Mouse (Mus musculus) heart, adult 11 months (tissue): Measurements from ENCODE around the gene Gpr27.

Source experiments
- DNase-seq: peaks from one replicate; pipeline ENCODE4 v3.0.0; 2022

Gpr27 gene

DNA sequence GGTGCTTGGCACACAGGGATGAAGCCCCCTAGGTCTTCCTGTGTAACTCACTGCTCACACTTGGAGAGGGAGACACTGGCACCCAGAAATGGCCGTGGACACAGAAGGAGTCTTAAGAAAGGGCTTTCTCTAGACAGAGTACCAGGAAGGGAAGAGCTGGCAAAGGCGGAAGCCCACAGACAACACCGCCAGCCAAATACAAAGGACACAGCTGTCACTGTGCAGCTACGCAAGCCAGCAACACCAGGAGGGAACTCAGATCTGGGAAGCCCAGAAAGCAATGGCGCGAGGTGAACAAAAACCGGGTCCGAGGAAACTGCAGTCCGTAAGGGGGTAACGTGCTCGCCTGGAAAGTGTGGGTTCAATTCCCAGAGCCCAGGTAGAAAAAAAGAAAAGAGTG, 14.4 kb upstream of the Gpr27 start:
- no peak for DNase-seq

DNA sequence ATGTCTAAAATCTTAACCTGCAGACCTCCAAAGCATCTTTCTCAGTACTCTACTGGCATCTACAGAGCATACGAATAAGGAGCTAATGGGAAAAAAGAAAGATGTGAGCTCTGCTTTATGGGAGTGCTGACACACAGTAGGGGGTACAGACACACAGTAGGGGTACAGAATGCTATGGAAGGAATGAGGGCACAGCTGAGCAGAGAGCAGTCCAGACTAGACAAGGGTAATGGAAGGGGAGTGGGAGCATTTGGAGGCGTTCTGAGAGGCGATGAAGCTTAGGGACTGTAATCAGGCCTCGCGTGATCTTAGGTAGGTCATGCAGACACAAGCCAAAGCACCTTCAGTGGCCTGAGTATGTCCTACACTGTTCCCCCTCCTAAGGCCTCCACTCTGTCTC, 8.5 kb upstream of the Gpr27 start:
- peak; percentile 61 for DNase-seq

DNA sequence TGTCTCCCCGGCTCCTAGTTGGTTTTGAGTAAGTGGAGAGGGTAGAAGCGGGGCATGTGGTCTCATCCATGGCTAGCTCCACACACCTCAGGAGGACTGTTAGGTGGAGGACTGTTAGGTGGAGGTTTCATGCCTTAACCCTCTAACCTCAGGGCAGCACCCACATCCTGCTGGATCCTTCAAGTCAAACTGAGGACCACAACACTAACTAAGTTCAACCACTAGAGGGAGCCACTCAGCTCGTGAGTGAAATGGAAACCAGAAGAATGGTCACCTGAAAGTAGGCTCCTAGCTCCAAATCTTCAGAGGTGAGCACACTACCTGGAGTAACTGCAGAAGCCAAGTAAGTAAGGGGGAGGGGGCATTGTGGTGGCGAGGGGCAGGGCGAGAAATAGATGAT, 7.6 kb upstream of the Gpr27 start:
- peak; percentile 63 for DNase-seq

DNA sequence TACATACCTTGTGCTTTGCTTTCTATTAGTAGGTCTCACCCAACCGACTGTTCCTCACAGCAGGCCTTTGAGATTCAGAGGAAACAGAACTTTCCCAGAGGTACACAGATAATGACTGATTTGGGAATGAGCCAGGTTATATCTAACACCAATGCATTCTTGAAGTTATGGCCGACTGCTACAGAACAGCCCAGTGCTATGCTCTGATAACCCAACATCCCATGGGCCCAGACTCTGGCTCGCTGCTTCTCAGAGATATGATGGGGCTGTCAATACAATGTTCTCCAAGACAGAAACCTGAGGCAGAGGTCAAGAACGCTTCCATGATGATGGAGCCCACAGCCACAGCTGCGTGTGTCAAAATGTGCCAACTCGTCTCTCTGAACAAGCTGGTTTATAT, 4.0 kb upstream of the Gpr27 start:
- DNase-seq, result peak; percentile 63

DNA sequence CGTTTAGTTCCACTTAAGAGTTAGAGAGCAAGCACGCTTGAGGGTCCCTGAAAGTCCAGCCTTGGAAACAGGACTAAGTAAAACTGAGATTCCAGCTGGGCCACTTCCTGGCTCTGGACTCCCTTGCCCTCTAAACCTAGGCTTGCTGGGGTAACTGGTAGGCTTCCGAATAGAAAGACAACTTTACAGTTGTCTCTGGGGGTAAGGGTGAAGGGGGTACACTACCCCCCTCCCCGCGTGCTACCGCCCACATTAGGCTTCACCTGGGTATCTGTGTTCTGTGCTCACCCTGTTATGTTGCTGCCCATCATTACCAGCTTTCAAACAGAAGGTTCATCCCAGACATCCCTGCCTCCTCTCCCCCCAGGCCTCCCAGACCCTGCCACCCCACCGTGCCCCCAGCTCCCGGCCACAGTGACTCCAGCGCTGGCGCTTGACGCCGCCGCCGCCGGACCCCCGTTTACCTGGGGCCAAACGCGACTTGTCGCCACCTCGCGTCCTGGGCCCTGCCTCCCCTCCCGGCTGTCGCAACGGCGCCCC, 743 bp upstream of the Gpr27 start:
- DNase-seq, result peak; percentile 86

DNA sequence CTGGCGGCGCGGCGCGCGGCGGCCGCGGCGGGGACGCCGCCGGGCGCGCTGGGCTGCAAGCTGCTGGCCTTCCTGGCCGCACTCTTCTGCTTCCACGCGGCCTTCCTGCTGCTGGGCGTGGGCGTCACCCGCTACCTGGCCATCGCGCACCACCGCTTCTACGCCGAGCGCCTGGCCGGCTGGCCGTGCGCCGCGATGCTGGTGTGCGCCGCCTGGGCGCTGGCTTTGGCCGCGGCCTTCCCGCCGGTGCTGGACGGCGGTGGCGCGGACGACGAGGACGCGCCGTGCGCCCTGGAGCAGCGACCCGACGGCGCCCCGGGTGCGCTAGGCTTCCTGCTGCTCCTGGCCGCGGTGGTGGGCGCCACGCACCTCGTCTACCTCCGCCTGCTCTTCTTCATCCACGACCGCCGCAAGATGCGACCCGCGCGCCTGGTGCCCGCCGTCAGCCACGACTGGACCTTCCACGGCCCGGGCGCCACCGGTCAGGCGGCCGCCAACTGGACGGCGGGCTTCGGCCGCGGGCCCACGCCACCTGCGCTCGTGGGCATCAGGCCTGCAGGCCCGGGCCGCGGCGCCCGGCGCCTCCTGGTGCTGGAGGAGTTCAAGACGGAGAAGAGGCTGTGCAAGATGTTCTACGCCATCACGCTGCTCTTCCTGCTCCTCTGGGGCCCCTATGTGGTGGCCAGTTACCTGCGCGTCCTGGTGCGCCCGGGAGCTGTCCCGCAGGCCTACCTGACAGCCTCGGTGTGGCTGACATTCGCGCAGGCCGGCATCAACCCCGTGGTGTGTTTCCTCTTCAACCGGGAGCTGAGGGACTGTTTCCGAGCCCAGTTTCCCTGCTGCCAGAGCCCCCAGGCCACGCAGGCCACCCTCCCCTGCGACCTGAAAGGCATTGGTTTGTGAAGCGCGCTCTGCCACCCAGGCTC, 700 bp downstream of the Gpr27 start:
- DNase-seq, result peak; percentile 71

DNA sequence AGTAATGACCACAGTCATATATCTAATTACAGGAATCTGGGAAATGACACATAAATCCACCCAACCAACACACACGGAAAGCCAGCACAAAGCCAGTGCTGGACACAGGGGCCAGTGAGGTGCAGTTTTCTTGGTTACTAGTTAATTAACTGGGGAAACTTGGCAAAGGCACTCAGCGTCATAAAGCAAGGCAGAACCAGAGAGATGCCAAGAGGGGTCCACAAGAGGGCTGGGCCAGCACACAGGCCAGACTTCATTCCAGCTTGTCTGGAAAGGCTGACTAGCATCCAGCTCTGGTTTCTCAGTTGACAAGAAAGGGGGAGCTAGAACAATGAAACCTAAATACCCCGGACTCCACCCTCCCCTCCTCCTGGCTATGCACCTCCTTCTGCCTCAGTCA, 8.0 kb downstream of the Gpr27 start:
- no peak for DNase-seq

DNA sequence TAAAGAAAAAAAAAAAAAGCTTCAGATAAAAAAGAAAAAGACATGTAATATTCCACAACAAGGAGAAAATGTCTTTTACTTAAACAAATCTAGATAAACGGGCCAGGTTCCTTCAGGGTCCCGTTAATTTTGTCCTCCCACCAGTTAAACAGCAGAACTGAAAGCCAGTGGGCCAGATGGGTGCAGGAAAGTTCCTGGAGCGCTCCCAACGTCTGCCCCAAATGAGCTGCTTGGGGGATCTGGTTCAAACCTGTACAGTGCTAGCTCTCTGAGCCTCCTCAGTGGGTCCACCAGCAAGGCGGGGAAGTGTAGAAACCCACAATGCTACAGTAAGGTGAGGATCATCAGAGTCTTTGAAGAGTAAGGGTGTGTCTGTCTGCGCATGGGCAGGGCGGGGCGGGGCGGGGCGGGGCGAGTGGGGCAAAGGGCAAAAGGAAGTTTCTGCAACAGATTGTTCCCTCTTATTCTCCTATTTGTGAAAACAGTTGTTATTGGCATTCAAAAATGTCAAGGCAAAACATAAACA, 19.2 kb downstream of the Gpr27 start:
- DNase-seq, result peak; percentile 51

DNA sequence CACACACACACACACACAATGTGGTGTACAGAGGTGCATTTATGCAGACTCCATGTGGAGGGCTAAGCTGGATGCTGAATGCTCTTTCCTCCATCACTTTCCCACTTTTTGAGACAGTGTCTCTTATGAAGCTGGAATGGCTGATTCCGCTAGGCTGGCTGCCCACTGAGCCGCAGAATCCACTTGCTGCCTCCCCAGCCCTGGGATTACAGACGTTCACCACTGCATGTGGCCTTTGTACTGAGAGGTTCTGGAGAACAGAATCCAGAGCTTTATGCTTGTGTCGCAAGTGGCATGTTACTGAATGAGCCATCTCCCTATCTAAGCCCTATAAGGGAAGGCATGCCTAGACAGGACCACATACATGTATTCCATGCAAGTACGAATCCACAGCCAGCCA, 20.8 kb downstream of the Gpr27 start:
- DNase-seq, result peak; percentile 84

DNA sequence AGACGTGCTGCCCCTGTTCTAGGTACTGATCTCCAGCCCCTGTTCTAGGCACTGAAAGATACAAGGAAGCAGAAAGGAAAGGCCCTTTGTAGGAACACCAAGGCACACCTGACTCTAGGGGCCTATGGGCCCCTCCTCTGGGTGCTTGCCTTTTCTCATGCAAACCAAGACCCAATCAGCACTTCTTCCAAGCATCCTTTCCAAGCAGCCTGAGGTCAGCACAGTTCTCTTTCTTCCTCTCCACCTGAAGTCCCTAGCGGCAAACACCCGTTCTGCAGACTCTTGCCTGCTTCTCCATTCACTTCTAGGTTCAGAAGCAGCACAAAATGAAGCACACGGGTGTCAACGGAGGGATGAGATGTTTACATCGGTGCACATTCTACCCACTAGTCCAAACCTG, 22.7 kb downstream of the Gpr27 start:
- DNase-seq, result peak; percentile 45

DNA sequence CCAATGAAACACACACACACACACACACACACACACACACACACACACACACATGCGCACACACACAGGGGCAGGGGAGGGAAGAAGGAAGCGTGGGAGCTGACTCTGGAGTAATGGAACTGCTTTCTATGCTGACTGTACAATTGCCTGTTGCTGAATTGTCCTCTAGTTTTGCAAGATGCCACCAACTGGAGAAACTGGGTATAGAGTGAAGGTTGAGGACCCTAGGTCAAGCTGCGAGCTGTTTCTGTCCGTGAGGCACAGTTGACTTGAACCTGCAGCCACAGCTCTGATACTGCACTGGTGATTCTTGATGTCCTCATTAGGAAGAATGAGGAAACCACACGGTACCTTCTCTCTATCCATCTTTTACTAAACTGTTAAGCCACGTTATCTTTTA, 23.4 kb downstream of the Gpr27 start:
- DNase-seq, result peak; percentile 49

DNA sequence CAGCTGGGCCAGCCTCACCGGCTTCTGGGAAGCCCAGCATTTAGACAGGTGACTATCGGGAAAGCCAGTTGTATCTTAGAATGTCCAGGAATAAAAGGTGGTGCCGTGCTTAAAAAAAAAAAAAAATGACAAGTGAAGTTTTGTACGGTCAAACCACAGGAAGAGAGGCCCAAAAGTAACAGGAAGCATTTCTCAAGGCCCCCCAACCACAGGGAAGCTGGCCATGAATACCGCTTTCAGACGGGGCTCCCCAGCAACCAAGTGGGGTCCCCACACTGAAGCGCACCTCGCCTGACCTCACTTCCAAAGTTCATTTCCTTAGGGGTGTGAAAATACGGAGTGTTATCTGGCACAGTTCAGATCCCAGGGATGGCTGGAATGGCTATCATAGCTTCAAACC, 28.6 kb downstream of the Gpr27 start:
- peak; percentile 51 for DNase-seq

DNA sequence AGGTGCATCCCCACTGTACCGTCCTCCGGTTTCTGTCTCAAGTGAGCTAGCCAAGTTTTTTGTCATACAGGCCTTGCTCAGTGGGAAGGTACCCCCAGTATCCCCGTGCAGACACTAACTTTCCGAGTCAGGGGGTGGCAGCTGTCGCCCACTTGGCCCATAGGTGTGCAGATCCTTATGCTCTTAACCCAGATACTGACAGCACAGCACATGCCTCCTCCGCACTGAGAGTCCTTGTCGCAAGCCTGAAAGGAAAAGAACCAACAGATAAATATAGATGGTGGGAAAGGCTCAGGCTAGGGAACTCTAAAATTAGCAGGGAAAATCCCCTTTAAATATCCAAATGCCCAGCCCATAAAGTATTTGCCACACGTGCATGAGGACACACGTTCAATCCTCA, 29.9 kb downstream of the Gpr27 start:
- peak; percentile 61 for DNase-seq

DNA sequence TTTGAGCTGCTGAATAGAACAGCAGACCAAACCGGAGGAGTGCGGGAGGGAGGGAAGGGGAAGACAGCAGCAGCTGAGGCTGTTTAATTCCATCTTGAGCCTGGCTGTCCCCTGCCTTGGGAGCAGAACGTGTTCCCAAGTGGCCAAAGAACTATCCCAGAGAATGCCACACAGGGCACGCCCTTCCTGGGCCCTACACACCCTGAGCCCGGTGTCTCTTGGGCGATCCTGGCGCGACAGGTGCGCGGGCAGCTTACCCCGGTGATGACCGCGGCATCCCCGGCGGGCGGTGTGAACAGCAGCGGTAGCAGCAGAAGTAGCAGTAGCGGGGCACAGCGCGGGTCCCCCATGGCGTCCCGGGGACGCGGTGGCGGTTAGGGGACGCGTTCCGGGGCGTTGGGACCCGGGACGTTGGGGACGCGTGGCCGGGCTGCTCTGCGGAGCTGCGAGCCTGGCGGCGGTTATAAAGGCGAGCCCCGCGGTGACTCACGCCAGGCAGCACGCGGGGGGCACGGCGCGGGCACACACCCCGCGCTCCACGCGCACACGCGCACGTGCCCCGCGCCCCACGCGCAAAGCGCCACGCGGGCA, 33.6 kb downstream of the Gpr27 start, which contains the start of gene Prok2:
Gene Prok2 (minus strand): TSS at position 422 of the 591 bp plus-strand sequence.
- peak; percentile 76 for DNase-seq

DNA sequence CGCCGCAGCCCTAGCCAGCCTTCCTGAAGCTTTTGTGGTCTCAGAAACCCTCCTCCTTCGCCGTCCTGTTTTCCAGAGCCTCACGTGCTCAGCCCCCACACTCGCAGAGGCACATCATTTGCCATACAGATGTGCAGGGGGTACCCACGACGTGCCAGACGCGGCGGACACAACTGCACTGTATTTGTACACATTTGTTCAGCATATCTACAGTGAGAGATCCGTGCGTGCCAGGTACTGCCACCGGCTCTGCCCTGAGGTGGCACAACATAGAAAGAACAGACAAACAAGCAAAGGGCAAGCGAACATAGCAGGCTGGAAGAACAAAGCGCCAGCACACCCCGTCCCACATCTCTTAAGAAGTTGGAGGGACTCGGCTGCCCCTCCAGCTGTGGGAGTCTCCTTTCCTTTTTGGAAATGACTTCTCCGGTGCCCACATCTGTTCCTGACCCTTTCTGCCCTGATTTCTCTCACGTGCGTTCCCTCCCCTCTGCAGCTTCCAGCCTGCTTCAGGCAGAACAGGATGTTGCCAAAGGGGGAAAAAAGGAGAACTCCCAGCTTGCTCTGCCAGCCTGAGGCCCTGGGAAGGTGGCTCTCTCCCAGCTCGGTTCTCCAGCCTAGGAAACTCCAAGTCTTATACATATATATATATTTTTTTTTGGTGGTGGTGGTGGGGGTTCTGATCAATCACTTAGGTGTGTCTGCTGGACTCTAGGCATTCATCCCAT, 34.3 kb downstream of the Gpr27 start:
- peak; percentile 80 for DNase-seq

DNA sequence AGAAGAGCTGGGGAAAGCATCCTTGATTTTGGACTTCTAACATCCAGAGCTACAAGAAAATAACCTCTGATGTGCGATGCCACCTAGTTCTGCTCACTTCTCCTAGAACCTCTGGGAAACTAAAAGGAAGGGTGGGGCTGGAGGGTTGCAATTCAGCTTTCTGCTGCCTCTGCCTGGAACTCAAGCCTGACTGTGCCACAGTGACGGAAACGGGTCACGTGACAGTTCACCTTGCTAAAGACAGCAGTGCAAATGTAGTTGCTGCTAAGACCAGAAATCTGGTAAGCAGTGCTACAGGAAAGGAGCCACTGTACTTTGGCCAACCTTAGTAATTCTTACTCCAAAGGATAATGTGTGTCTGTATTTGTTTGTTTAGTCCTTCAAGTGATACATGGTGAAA, 37.4 kb downstream of the Gpr27 start:
- peak; percentile 74 for DNase-seq

DNA sequence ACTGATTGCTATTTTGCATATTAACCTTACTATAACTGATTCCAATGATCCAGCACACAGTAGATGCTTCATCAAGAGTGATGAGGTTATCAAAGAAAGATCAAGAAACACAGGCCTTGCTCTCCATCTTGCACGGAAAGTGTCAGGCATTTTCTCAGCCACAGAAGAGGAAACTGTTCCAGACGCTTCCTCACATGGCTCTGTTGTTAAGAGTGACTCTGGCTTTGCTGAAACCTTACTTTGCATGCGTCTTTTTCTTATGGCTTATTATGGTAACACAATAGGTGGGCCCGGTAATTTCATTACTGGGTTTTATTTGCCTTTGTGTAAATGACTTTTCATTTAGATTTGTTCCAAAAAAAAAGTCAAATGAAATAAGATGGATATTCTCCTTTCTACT, 39.4 kb downstream of the Gpr27 start:
- peak; percentile 17 for DNase-seq

DNA sequence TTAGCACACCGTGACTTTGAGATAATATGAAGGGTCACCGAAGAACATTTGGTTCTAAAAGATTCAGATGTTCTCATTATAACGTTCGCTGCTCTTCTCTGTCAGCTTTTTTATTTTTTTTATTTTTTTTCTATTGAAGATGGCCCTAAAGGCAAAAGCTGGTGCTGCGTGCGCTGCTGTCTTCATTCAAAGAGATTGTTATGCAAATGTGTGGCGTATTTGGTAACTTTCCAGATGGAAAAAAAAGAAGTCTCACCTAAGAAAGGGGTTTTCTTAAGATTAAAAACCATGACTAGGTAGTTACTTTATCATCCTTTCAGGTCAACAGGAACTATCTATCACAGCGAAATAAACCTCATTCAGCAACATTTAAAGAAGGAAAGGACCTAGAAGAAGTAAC, 40.2 kb downstream of the Gpr27 start:
- peak; percentile 9 for DNase-seq

DNA sequence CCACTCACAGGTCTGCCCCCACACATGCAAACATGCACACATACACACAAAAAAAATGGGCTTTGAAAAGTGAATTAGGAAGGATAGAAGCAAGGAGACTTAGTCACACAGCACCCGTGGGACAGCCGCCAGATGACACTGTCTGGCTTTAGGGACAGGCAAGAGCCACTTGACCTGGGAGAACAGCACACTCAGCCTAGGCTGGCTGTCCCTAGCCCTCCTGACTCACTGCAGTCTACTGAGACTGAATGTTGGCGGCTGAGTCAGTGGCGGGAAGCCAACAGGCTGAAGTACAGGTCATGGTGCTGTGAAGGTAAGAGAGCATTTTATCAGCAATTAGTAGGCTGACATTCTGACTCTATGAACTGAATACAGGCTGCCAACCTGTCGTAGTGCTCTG, 42.2 kb downstream of the Gpr27 start:
- peak; percentile 92 for DNase-seq

DNA sequence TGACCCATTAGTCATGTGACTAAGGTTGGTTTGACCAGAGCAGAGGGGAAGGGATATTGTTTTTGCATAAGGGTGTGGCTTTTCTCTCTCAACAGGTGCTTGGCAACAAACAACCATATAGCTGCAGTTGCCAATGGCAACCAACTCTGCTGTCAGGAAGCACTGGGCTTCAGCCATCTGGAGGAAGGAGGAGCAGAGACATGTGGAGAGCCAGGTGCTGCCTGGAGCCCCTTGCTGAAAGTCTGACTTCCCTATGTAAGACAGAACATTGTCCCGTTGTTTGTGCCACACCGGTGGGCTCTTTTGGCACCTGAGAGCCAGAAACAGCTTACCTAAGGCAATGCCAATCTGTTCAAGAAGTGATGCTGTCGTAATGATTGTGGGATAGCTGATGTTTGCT, 50.4 kb downstream of the Gpr27 start:
- no peak for DNase-seq
